Mouse (Mus musculus): ENCODE measurements around the gene 4930590J08Rik. TPM values are rescaled to one million over a fixed set of nuclear protein-coding genes. Genes with fewer than 3 reads are reported as not detected.

Gene 4930590J08Rik
- polyA plus RNA-seq, 1 experiment from 2014 or later, result 0.25 TPM

DNA sequence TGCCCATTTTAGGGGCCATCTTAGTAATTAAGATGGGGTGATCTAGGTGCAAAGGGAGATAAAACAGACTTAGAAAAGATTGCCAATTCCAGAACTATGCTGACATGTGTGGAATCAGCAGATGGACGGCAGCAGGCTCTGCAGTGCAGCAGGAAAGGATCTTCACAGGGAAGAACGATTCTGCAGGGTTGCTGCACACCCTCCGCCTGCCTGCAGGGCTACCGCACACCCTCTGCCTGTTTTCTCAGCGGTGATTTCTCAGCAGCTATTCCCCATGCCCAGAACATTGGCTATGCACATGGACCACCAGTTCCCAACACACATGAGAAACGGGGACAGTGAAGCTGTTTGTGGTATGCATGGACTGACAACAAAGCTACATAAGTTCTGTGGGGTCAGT, 63.4 kb downstream of the 4930590J08Rik start:
- Histone ChIP-seq H3K4me3 (replicated peaks) (no peak overlapping the region), H3K27me3 (peaks cover 21% of the 10 kb centered on the region; the same call in 1 of the 2 replicates), H3K9ac (no peak overlapping the region), H3K36me3 (no peaks in the 10 kb centered on the region), H3K27ac (no peak overlapping the region), H3K4me2 (no peak overlapping the region), H3K4me1 (peaks cover 65% of the 10 kb centered on the region), H3K9me3 (replicated peaks) (no peaks in the 10 kb centered on the region)
- ATAC-seq (replicated peaks; ENCODE audit: low FRiP score), result no peak
- WGBS, result 43% methylated on average over 6 of the region's 6 CpGs

DNA sequence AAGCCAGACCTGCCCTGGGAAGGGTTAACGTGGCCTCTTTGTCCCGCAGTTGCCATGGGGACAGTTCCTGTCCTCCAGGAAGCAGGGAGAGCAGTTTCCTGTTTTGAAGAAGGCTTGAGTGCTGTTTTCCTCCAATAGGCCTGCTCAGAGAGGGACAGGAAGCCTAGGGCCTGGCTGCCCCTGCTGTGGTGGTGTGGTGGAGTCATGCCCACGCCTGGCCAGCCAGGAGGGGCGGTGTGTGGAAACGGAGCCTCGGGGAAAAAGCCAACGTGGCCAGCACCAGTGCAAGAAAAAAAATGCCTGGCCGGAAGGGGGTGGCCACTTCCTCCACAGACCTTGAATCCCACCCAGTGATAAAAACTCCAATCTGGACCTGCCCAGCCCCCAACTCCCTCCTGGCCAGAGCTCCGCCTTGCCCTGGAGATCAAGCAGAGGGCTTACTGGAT, 69.6 kb downstream of the 4930590J08Rik start:
- Histone ChIP-seq H3K4me3 (replicated peaks) (no peak overlapping the region), H3K9ac (no peak overlapping the region), H3K4me1 (peaks cover 31% of the 10 kb centered on the region), H3K27me3 (peaks cover 14% of the 10 kb centered on the region), H3K27ac (peak overlapping the region; percentile 75), H3K4me2 (no peak overlapping the region; the same call in 1 of the 2 replicates), H3K9me3 (replicated peaks) (no peaks in the 10 kb centered on the region), H3K36me3 (no peaks in the 10 kb centered on the region)
- WGBS, result 34% methylated on average over 9 of the region's 9 CpGs
- ATAC-seq (replicated peaks; ENCODE audit: low FRiP score), result peak; percentile 82

DNA sequence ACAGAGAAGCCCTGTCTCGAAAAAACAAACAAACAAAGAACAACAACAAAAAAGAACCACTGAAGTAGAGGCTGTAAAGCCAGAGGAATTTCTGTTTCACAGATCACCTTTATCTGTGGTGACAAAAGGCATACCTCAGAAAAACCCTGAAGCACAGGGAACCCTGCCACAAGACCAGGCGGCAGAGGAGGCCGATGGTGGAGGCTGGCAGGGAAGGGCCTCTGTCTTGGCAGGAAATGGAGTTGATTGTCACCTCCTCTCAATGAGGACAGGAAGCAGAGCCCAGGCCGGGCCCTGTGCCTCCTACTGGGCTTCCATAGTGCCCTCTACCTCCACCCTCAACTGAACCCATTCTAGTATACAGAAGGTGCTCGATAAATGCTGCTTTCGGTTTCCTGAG, 71.4 kb downstream of the 4930590J08Rik start:
- H3K27ac ChIP-seq, result no peak overlapping the region
- ATAC-seq (replicated peaks; ENCODE audit: low FRiP score), result no peak
- no peak overlapping the region for H3K4me3 ChIP-seq (replicated peaks)
- H3K4me1 ChIP-seq, result peaks cover 31% of the 10 kb centered on the region
- H3K9ac ChIP-seq, result no peak overlapping the region
- WGBS, result 65% methylated on average over 6 of the region's 6 CpGs
- H3K36me3 ChIP-seq, result no peaks in the 10 kb centered on the region
- no peak overlapping the region for H3K4me2 ChIP-seq
- H3K9me3 ChIP-seq (replicated peaks), result no peaks in the 10 kb centered on the region
- H3K27me3 ChIP-seq, result peaks cover 27% of the 10 kb centered on the region

DNA sequence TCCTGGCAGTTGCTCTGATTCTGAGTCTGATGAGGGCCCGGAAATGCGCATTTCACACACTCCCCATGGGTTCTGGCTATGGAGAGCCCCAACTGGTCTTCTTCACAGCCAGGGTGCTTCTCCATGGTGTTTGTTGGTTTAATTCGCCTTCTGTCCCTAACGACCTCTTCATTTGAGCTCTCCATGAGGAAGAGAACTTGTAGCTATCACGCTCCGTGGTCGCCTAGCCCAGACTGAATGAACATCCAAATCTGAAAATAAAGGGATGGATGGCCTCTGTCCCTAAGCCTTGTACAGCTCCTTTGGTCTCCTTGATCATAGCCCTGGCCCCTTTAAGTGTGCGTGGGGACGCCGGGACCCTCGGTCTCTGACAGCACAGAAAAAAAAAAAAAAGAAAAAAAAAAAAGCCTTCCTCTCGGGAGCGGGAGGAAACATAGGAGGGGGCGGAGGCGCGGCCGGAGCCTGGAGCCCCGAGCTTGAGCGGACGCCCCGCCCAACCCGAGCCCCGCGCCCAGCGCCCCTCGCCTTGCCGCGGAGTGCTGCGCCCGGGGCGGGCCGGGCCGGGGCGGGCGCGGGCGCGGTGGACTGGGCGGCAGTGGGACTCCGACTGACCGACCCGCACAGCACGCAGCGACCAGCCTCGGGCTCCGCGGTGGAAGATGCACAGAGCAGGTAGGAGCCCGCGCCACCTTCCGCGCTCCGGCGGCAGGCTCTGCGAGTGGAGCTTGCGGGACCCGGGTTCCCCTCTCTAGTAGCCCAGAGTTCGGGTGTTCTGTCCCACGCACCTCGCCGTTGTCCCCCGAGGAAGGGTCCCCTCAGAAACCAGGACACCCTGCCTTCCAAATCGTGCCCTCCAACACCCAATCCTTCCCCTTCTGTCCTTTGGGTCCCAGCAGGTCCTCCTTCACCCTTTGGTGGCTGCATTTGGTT, 76.0 kb downstream of the 4930590J08Rik start, which contains the start of gene Fgd5:
Gene Fgd5, plus strand, starts transcription at position 508 of the 930 bp plus-strand sequence.
- ATAC-seq (replicated peaks; ENCODE audit: low FRiP score), result peak; percentile 79
- H3K27ac ChIP-seq, result peak within 1 kb of the TSS; percentile 60
- H3K4me2 ChIP-seq, result peak within 1 kb of the TSS; percentile 82
- peaks cover 34% of the 10 kb centered on the region for H3K4me1 ChIP-seq
- WGBS, result under 1% methylated on average over 61 of the region's 62 CpGs
- H3K27me3 ChIP-seq, result peaks cover 51% of the 10 kb centered on the region
- peak within 1 kb of the TSS; percentile 61 for H3K4me3 ChIP-seq (replicated peaks)
- peak within 1 kb of the TSS; percentile 60 for H3K9ac ChIP-seq
- H3K36me3 ChIP-seq, result no peaks in the 10 kb centered on the region
- H3K9me3 ChIP-seq (replicated peaks), result no peaks in the 10 kb centered on the region

DNA sequence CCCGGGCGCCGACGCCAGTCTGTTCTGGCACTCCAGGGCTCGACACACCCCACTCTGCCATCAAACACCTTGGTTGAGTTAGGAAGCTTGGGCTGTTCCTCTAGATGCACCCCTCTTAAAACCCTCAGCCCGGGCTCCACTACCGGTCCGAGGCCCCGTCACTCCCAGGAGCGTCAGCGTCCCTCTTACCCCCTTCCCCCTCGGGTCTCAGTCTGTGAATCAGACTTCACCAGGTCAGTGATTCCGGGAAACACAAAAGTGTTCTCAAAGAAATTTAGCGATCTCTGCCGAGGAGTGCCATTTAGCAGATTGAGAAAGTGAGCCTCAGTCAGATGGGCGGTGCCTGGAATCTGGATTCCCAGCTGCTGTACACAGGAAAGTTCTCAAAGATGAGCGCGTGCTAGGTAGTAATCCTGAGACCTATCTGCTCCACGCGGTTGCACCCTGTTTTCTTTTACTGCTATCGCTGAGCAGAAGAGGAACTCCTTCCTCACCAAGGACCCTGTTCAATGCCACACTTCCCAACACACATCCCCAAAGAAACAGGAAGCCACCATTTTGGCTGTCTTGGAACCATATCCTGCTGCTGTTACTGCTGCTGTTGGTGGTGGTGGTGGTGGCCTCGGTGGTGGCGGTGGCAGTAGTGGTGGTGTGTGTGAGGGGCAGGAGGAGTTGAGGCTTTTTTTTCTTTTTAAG, 76.8 kb downstream of the 4930590J08Rik start:
- WGBS, result 11% methylated on average over 23 of the region's 23 CpGs
- ATAC-seq (replicated peaks; ENCODE audit: low FRiP score), result no peak
- peak overlapping the region; percentile 54 for H3K27ac ChIP-seq
- no peaks in the 10 kb centered on the region for H3K36me3 ChIP-seq
- H3K4me2 ChIP-seq, result peak overlapping the region; percentile 82
- peaks cover 34% of the 10 kb centered on the region for H3K4me1 ChIP-seq
- peak overlapping the region; percentile 60 for H3K9ac ChIP-seq
- peaks cover 51% of the 10 kb centered on the region for H3K27me3 ChIP-seq
- peak overlapping the region; percentile 61 for H3K4me3 ChIP-seq (replicated peaks)
- no peaks in the 10 kb centered on the region for H3K9me3 ChIP-seq (replicated peaks)

DNA sequence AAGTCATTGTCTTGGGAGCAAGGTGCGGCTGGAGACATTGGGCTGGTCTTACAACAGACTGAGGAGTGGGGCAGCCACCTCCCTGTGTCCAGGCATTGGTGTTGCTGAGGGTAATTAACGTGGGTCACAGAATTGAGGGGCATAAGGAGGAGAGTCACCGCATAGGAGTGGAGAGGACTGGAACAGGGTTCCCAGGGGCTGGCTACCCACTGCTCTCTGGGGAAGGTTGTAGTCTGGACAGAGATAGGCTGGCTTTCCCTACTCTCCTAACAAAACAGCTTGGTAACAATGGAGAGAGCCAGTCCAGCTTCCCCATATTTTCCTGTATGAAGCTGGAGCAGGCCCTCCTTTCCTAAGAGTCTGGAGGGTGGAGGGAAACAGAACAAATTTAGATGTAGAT, 77.4 kb downstream of the 4930590J08Rik start:
- Histone ChIP-seq H3K27me3 (peaks cover 49% of the 10 kb centered on the region), H3K27ac (no peak overlapping the region), H3K4me3 (replicated peaks) (peak overlapping the region; percentile 61), H3K4me2 (peak overlapping the region; percentile 82), H3K9ac (0 out of 2 replicates have a peak overlapping the region, but pooled peaks have one; percentile 5), H3K4me1 (peaks cover 34% of the 10 kb centered on the region), H3K36me3 (no peaks in the 10 kb centered on the region), H3K9me3 (replicated peaks) (no peaks in the 10 kb centered on the region)
- WGBS, result 61% methylated on average over 3 of the region's 3 CpGs
- ATAC-seq (replicated peaks; ENCODE audit: low FRiP score), result no peak

DNA sequence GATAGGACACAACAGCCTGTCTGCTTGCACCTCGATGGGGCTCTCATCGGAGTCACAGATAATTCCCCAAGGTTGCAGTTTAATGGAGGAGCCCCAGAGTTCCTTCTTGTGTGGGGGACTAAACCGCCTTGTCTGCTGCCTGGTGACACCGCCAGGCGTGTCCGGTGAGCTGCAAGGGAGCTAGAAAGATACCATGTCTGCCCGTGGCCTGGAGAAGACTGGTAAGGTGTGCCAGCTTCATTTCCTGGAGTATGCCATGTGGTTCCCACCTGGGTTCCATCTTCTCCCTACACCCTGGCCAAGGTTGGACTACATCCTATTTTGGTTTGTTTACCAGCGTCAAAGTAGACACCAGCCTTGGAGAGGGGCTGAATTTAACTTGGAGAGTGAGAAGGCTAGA, 87.5 kb downstream of the 4930590J08Rik start:
- H3K27ac ChIP-seq, result no peak overlapping the region
- no peak overlapping the region for H3K9ac ChIP-seq
- 87% methylated on average over 8 of the region's 8 CpGs for WGBS
- 0 out of 2 replicates have a peak, but pooled peaks cover 4% of the 10 kb centered on the region for H3K4me1 ChIP-seq
- no peaks in the 10 kb centered on the region for H3K36me3 ChIP-seq
- no peaks in the 10 kb centered on the region for H3K9me3 ChIP-seq (replicated peaks)
- no peak overlapping the region for H3K4me3 ChIP-seq (replicated peaks)
- H3K4me2 ChIP-seq, result no peak overlapping the region
- ATAC-seq (replicated peaks; ENCODE audit: low FRiP score), result no peak
- H3K27me3 ChIP-seq, result no peaks in the 10 kb centered on the region

DNA sequence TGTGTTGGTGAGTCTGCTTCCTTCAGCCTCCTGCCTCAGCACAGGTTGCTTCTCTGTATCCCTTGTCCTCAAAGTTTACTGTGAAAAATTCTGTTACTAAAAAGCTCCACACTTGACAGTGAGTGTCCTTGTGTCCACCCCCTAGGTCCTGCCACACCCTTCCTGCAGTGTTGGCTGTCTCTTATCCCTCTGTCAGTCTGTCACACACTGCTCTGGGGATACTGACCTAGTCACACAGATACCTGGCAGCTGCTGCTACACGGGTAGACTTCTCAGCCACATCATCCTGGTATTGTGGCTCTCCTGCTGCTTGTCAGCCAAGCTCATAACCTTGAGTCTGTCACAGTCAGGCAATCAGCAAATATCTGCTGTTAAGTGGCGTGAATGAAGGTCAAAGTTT, 90.2 kb downstream of the 4930590J08Rik start:
- no peaks in the 10 kb centered on the region for H3K9me3 ChIP-seq (replicated peaks)
- no peak for ATAC-seq (replicated peaks; ENCODE audit: low FRiP score)
- H3K4me1 ChIP-seq, result 0 out of 2 replicates have a peak, but pooled peaks cover 4% of the 10 kb centered on the region
- H3K36me3 ChIP-seq, result no peaks in the 10 kb centered on the region
- no peaks in the 10 kb centered on the region for H3K27me3 ChIP-seq
- no peak overlapping the region for H3K9ac ChIP-seq
- no peak overlapping the region for H3K4me2 ChIP-seq
- no peak overlapping the region for H3K27ac ChIP-seq
- no peak overlapping the region for H3K4me3 ChIP-seq (replicated peaks)
- WGBS, result 64% methylated on average over 2 of the region's 2 CpGs

DNA sequence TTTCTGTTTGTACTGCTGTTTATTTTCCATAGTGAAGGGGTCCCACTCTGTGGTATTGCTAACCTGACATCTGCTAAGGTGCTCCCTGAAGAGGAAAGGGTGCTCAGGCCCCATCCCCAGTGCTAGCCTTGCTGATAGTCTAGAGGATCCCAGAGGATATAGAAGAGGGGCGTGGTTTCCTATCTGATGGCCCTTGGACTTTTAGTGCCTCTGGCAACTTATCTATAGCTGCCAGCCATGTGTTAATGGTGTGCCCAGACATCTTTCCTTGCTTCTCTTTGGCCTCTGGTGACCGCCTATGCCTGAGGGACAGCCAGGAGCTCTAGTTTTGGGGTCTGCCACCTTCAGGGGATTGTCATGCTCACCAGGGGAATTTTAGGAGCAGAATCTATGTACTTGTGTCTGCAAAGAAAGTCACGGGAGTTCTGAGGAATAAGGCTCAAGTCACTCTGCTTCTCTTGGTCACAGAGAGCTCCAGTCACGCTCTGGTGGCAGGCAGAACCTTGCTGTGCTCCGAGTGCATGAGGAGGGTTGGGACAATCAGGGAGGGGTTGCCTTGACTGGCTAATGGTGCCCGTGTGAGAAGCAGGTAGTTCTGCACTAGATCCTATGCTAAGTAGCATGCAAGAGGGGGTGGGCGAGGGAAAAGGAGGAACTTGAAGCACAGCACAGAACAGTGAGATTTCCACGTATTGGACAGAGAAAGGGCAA, 91.3 kb downstream of the 4930590J08Rik start:
- Histone ChIP-seq H3K4me1 (0 out of 2 replicates have a peak, but pooled peaks cover 4% of the 10 kb centered on the region), H3K36me3 (no peaks in the 10 kb centered on the region), H3K4me2 (no peak overlapping the region), H3K4me3 (replicated peaks) (no peak overlapping the region), H3K9me3 (replicated peaks) (no peaks in the 10 kb centered on the region), H3K27ac (no peak overlapping the region), H3K9ac (no peak overlapping the region), H3K27me3 (no peaks in the 10 kb centered on the region)
- 62% methylated on average over 8 of the region's 8 CpGs for WGBS
- 0 out of 2 replicates have a peak, but pooled peaks have one; percentile 22 for ATAC-seq (replicated peaks; ENCODE audit: low FRiP score)

DNA sequence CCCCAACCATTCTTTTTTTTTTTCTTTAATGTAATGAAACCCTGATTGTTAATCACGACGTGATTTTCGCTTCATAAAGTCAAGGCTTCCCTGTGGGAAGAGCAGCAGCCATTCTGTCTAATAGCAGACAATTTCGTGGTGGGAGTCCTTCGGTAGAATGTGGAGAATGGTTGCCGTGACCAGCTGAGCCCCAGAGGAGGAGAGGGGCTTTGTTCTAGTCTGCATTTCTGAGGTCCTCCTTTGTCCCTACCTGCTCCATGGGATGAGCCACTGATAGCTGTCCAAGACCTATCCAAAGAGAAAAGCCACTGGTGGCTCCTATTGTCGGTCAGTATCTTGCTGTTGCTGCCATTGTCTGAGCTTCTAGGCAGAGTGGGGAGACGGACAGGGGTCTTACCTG, 93.5 kb downstream of the 4930590J08Rik start:
- 0 out of 2 replicates have a peak, but pooled peaks cover 4% of the 10 kb centered on the region for H3K4me1 ChIP-seq
- no peaks in the 10 kb centered on the region for H3K27me3 ChIP-seq
- 74% methylated on average over 8 of the region's 8 CpGs for WGBS
- no peak overlapping the region for H3K4me3 ChIP-seq (replicated peaks)
- no peaks in the 10 kb centered on the region for H3K36me3 ChIP-seq
- H3K9ac ChIP-seq, result no peak overlapping the region
- no peak overlapping the region for H3K27ac ChIP-seq
- H3K4me2 ChIP-seq, result no peak overlapping the region
- no peak for ATAC-seq (replicated peaks; ENCODE audit: low FRiP score)
- no peaks in the 10 kb centered on the region for H3K9me3 ChIP-seq (replicated peaks)

Data from kidney, embryonic 15.5 days (tissue).